Mouse (Mus musculus) inflammation-experienced regulatory T-cells (primary cell): ENCODE results near the gene Olfr1258. TPM values are rescaled to one million over a fixed set of nuclear protein-coding genes. Genes with fewer than 3 reads are reported as not detected.

Source experiments
- polyA plus RNA-seq, 2 experiments: library from polyadenylated mRNA; unstranded; fragments of 100-300 nt; shearing (Covaris generic); gene quantifications; one replicate each; pipeline ENCODE4 v1.2.1; 2017

Gene Olfr1258
- under 1 TPM in 1 of 2 experiments, not detected in 1; 0.37 TPM for polyA plus RNA-seq

GRCm38 (mm10) chr2:89927009-89927408 is at the start of gene Olfr1258:
Gene Olfr1258 (plus strand): TSS chr2:89927309.

GRCm38 (mm10) chr2:89878137-89878536 is 49.0 kb upstream of the Olfr1258 start, which contains the start of gene Olfr1257:
Gene Olfr1257 (plus strand): TSS chr2:89878437.

GRCm38 (mm10) chr2:89948564-89948963 is 21.5 kb downstream of the Olfr1258 start, which contains the start of gene Olfr1259:
Gene Olfr1259 (minus strand): TSS chr2:89948664.

GRCm38 (mm10) chr2:89974184-89974583 is 47.1 kb downstream of the Olfr1258 start, which contains the start of gene Olfr1260:
Gene Olfr1260 (plus strand): TSS chr2:89974340.

Other genes starting within 250 kb of the Olfr1258 start
- not detected for gene Olfr1252, start 202.3 kb upstream of the Olfr1258 start, polyA plus RNA-seq
- gene Olfr1253, start 170.2 kb upstream of the Olfr1258 start, polyA plus RNA-seq, result not detected
- gene Olfr1254, start 133.7 kb upstream of the Olfr1258 start, polyA plus RNA-seq, result not detected
- gene Olfr1255, start 115.3 kb upstream of the Olfr1258 start, polyA plus RNA-seq, result not detected
- not detected for gene Olfr1256, start 85.8 kb upstream of the Olfr1258 start, polyA plus RNA-seq
- under 1 TPM in 1 of 2 experiments, not detected in 1; 0.67 TPM for gene Olfr48, start 79.1 kb upstream of the Olfr1258 start, polyA plus RNA-seq
- gene Olfr1257, start 48.9 kb upstream of the Olfr1258 start, polyA plus RNA-seq, result not detected
- under 1 TPM in 1 of 2 experiments, not detected in 1; 0.08 TPM for gene Olfr1259, start 21.4 kb downstream of the Olfr1258 start, polyA plus RNA-seq
- gene Olfr1260, start 47.0 kb downstream of the Olfr1258 start, polyA plus RNA-seq, result not detected
- gene Olfr1261, start 63.9 kb downstream of the Olfr1258 start, polyA plus RNA-seq, result under 1 TPM in 1 of 2 experiments, not detected in 1; 0.38 TPM
- gene Olfr1262, start 72.8 kb downstream of the Olfr1258 start, polyA plus RNA-seq, result not detected
- under 1 TPM; 0.07 to 0.34 TPM for gene Olfr1263, start 84.8 kb downstream of the Olfr1258 start, polyA plus RNA-seq
- gene Olfr1264, start 98.3 kb downstream of the Olfr1258 start, polyA plus RNA-seq, result under 1 TPM; 0.04 to 0.38 TPM
- under 1 TPM; 0.07 to 0.23 TPM for gene Olfr1265, start 108.0 kb downstream of the Olfr1258 start, polyA plus RNA-seq
- not detected for gene Olfr140, start 136.3 kb downstream of the Olfr1258 start, polyA plus RNA-seq
- gene Olfr1269, start 194.1 kb downstream of the Olfr1258 start, polyA plus RNA-seq, result 1 to 10 TPM in 1 of 2 experiments, under 1 TPM in 1; 0.34 to 4.4 TPM
- not detected for gene Olfr32, start 215.0 kb downstream of the Olfr1258 start, polyA plus RNA-seq
- gene Olfr1270, start 225.8 kb downstream of the Olfr1258 start, polyA plus RNA-seq, result under 1 TPM; 0.10 to 0.27 TPM